Mouse (Mus musculus) midbrain, postnatal 0 days (tissue): ENCODE measurements at regions not wholly inside any gene's neighbourhood (a gene's known extent, or its start where the extent isn't known, plus 50 kb on each side); places are given as distances from the start of the nearest gene placed in this dataset.

ENCODE experiments used
- ATAC-seq: fragments of 200-750 bp; cut with Nextera tagmentation; 2 replicates; pipeline ENCODE4 v1.8.0; 2017; ENCODE audit warnings: moderate number of reproducible peaks, mild to moderate bottlenecking, moderate TSS enrichment, moderate library complexity; ENCODE audit not compliant: low FRiP score
- DNase-seq: peaks from one replicate; pipeline ENCODE4 v3.0.0-alpha.2; 2015; ENCODE audit warnings: low spot score
- H3K27ac ChIP-seq: fragments of 300-500 bp; sonication (generic); 2 replicates; pipeline ENCODE4 v1.5.1; 2014; ENCODE audit warnings: low read depth, mild to moderate bottlenecking, low read length, mixed read lengths
- H3K27me3 ChIP-seq: fragments of 300-500 bp; sonication (generic); 2 replicates; pipeline ENCODE4 v1.6.1; 2014; ENCODE audit warnings: low read length, control low read depth, mixed read lengths; ENCODE audit not compliant: insufficient read depth
- H3K36me3 ChIP-seq: fragments of 300-500 bp; sonication (generic); 2 replicates; pipeline ENCODE4 v1.6.1; 2014; ENCODE audit warnings: low read length, control low read depth, mixed read lengths; ENCODE audit not compliant: insufficient read depth
- H3K4me1 ChIP-seq: fragments of 300-500 bp; sonication (generic); 2 replicates; pipeline ENCODE4 v1.6.1; 2014; ENCODE audit warnings: mild to moderate bottlenecking, control low read depth, antibody characterized with exemption, low read length, mixed read lengths; ENCODE audit not compliant: insufficient read depth
- H3K4me2 ChIP-seq: fragments of 300-500 bp; sonication (generic); 2 replicates; pipeline ENCODE4 v1.6.1; 2014; ENCODE audit warnings: low read depth, mild to moderate bottlenecking, low read length, mixed read lengths; ENCODE audit not compliant: poor library complexity, severe bottlenecking
- H3K4me3 ChIP-seq: fragments of 300-500 bp; sonication (generic); 2 replicates; pipeline ENCODE4 v1.5.1; 2014; ENCODE audit warnings: low read depth, mild to moderate bottlenecking, low read length, moderate library complexity
- H3K9ac ChIP-seq: fragments of 300-500 bp; sonication (generic); replicated peaks from 2 replicates; pipeline ENCODE4 v1.6.1; 2014; ENCODE audit warnings: mild to moderate bottlenecking, low read length, moderate library complexity, mixed read lengths; ENCODE audit not compliant: poor library complexity, severe bottlenecking
- H3K9me3 ChIP-seq: fragments of 300-500 bp; sonication (generic); 2 replicates; pipeline ENCODE4 v1.6.1; 2016; ENCODE audit warnings: low read length, control low read depth
- CTCF ChIP-seq: IDR thresholded peaks from 2 replicates; pipeline ENCODE4 v1.5.1; 2016; ENCODE audit warnings: antibody characterized with exemption, mild to moderate bottlenecking
- WGBS: fragments of 180-500 bp; shearing (Covaris S2); extraction: QIAGEN DNeasy Blood & Tissue Kit; methylation state at CpG from one replicate; pipeline ENCODE4 v1.1.7; 2014; 5-methylcytosine and 5-hydroxymethylcytosine counted together

DNA sequence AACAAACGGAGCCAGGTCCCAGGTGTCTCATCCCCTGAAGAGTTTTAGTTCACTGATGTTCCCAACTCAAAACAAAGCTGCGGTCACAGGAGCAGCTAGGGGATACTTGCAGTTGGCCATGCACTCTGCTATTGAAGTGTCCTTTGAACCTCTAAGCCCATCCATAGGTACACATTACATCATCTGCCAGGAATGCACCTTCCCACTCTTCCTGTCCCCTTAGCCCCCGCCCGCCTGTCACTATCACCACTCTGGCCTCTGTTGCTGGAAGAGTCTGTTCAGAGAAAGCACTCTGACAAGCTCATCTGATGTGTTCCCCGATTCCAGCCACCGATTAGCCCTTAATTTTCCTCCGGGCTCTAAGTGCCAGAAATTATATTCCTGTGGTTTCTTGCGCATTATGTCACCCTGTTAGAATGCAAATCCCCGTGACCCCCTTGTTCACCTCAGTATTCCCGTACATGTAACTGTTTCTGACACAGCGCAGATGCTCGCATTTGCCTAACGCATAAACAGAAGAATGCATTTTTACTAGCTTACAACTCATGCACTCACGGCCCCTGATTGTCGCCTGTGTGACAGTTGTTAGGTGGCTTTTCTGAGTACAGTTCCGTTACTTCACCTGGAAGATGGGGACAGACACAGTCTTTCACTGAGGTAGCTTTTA lies 93.8 kb downstream of the Gm11011 start:
- Histone ChIP-seq H3K4me2 (no peak overlapping the region), H3K4me3 (no peak overlapping the region), H3K27ac (no peak overlapping the region), H3K9ac (no peak overlapping the region), H3K9me3 (no peaks in the 10 kb centered on the region), H3K36me3 (no peaks in the 10 kb centered on the region), H3K4me1 (no peaks in the 10 kb centered on the region), H3K27me3 (no peaks in the 10 kb centered on the region)
- no peak for TF ChIP-seq CTCF
- no peak for ATAC-seq
- WGBS: 51% methylated on average over 16 of the region's 16 CpGs
- no peak for DNase-seq

DNA sequence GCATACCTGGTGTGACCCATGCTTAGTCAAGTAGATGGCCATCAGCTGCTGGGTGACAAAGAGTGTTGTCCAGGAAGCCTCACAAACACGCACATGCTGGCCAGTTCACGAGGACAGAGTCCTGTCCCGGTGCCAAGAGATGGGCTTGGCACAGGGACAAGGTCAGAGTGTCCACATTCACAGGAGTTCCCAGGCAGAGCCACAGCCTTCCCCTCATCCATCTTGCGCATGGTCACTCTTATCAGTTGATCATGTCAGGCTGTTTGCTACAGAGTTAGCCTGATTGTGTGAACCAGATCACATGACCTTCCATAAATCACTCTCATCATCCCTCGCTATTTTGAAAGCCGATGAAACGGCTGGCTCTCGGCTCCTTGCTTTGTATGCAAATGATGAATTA lies 103.6 kb downstream of the Gm11011 start:
- H3K4me2 ChIP-seq: no peak overlapping the region
- no peaks in the 10 kb centered on the region for H3K27me3 ChIP-seq
- no peak for TF ChIP-seq CTCF
- WGBS: 66% methylated on average over 8 of the region's 8 CpGs
- ATAC-seq: no peak
- H3K4me3 ChIP-seq: no peak overlapping the region
- H3K27ac ChIP-seq: no peak overlapping the region
- H3K9ac ChIP-seq: no peak overlapping the region
- H3K36me3 ChIP-seq: no peaks in the 10 kb centered on the region
- H3K4me1 ChIP-seq: no peaks in the 10 kb centered on the region
- DNase-seq: no peak
- no peaks in the 10 kb centered on the region for H3K9me3 ChIP-seq

DNA sequence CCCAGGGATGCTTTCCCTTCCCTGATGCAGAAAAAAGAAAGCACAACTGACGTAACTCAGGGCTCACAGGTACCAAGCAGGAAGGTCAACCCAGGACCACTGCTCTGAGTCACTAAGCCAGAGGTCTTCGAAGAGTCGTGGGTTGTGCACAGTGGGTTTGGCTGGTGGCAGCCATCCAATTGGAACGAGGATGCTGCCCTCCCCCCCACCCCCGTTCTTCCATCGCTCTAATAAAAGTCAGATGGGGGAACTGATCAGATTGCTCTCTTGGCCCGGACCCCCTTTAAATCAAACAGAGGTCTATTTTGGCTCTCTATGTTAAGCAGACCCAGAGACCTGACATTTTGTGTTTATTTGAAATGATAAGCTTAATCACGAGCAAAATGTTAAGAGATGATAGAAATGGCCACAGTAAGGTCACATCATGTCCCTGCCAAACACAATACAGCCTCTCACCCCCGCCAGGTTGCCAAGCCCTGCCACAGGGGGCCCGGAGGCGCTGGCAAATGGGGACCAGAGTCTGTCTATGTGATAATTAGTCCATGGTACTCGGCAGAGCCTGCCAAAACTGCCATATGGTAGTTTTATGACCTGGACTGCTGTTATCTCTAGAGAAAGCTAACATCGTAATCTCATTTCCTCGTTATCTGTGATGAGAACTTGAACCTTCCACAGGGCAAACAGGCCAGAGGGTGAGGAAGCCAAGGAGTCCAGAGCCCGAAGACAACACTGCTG lies 105.6 kb downstream of the Gm11011 start:
- DNase-seq (peak; percentile 70), ATAC-seq (no peak)
- Histone ChIP-seq H3K9ac (no peak overlapping the region), H3K36me3 (no peaks in the 10 kb centered on the region), H3K4me3 (no peak overlapping the region), H3K4me1 (no peaks in the 10 kb centered on the region), H3K9me3 (no peaks in the 10 kb centered on the region), H3K4me2 (no peak overlapping the region), H3K27ac (no peak overlapping the region), H3K27me3 (no peaks in the 10 kb centered on the region)
- no peak for TF ChIP-seq CTCF
- 73% methylated on average over 15 of the region's 15 CpGs for WGBS

DNA sequence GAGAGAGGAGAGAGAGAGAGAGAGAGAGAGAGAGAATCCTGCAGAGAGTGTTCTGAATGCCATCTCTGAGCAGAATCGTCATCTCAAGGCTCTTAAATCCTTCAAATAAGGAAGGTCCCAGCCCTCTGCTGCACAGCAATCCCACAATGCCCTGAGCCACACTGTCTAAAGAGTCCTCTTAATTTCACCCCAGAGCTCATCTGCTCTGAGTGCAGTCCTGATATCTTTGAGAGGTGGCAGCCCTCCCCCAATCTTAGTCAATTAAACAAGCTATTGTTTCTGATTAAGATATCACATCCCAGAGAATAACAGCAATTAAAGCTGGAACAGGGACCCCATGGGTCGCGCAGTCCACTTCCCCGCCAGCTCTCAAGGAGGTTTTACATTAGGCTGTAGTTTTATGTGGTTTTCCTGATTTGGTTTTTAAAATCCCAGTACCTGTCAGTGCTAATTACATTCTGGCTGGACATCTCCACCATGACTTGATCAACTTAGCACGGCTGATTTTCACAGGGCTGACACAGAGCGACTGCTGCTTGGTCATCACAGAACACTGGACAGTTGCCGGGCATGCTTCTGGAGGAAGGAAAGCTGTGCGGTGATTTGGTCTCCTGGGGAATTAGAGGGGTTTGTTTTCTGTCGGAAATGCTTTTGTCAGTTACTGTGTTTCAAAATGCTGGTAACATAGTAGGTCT lies 113.0 kb downstream of the Gm11011 start:
- 21% methylated on average over 9 of the region's 9 CpGs for WGBS
- TF ChIP-seq CTCF: no peak
- H3K27ac ChIP-seq: no peak overlapping the region
- no peaks in the 10 kb centered on the region for H3K27me3 ChIP-seq
- no peaks in the 10 kb centered on the region for H3K4me1 ChIP-seq
- ATAC-seq: no peak
- H3K9me3 ChIP-seq: no peaks in the 10 kb centered on the region
- H3K4me2 ChIP-seq: no peak overlapping the region
- H3K4me3 ChIP-seq: no peak overlapping the region
- no peaks in the 10 kb centered on the region for H3K36me3 ChIP-seq
- DNase-seq: peak; percentile 46
- no peak overlapping the region for H3K9ac ChIP-seq

DNA sequence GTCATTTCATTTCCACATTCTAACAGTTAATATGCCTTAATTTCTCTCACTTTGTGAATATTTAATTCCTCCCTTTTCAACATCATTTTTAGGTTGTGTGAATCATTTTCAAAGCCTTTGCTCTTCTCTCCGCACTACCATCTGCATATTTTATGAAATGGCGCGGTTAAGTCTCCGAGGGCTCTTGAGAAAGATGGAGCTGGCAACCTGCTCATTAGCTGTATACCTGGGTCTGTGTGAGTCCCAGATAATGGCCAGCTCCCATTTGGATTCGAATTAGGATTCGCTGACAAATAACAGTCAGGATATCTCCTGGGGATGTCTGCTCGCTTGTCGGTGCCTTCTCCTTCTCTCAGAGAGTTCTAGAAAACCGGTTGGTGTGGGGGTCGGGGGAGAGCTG lies 118.0 kb downstream of the Gm11011 start:
- no peaks in the 10 kb centered on the region for H3K36me3 ChIP-seq
- no peak overlapping the region for H3K4me2 ChIP-seq
- no peaks in the 10 kb centered on the region for H3K4me1 ChIP-seq
- no peak overlapping the region for H3K9ac ChIP-seq
- 56% methylated on average over 10 of the region's 10 CpGs for WGBS
- H3K9me3 ChIP-seq: no peaks in the 10 kb centered on the region
- H3K4me3 ChIP-seq: no peak overlapping the region
- TF ChIP-seq CTCF: no peak
- ATAC-seq (no peak), DNase-seq (no peak)
- no peaks in the 10 kb centered on the region for H3K27me3 ChIP-seq
- no peak overlapping the region for H3K27ac ChIP-seq

DNA sequence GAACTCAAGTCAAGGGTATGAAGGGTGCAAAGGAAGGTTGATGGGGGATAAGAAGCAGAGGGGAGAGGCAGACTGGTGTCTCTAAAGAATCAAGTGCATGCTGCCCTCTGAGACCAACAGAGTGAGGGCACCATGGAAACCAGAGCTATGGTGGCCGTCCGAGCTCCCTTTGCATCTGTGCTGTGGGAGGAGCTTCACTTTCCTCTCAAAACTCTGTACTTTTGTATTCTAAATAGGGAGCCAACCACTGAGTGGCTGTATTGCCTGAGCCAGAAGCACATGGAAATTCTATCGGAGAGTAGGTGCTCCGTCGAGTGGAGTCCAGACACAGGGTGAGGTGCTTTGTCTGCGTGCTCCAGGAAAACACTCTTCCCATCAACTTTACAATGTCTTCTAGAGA lies 119.9 kb downstream of the Gm11011 start:
- Histone ChIP-seq H3K9ac (no peak overlapping the region), H3K4me1 (no peaks in the 10 kb centered on the region), H3K27ac (no peak overlapping the region), H3K27me3 (no peaks in the 10 kb centered on the region), H3K9me3 (no peaks in the 10 kb centered on the region), H3K4me2 (no peak overlapping the region), H3K36me3 (no peaks in the 10 kb centered on the region), H3K4me3 (no peak overlapping the region)
- DNase-seq (no peak), ATAC-seq (no peak)
- no peak for TF ChIP-seq CTCF
- WGBS: 74% methylated on average over 6 of the region's 6 CpGs
